Mouse (Mus musculus): ENCODE results near the gene Mcrip2. TPM values are rescaled to one million over a fixed set of nuclear protein-coding genes. Genes with fewer than 3 reads are reported as not detected.

Mcrip2 gene
- polyA plus RNA-seq, 1 experiment = 36.7 TPM

- Histone ChIP-seq H3K27me3 (ENCODE audit: control insufficient read depth, insufficient read depth, insufficient read length) (no peaks in the 10 kb centered on the region), H3K79me2 (ENCODE audit: control insufficient read depth, insufficient read depth) (peaks cover 12% of the 10 kb centered on the region), H3K4me3 (no peak within 1 kb of the TSS), H3ac (ENCODE audit: control insufficient read depth, insufficient read length) (no peak within 1 kb of the TSS), H3K36me3 (ENCODE audit: control insufficient read depth, insufficient read depth) (peaks cover 13% of the 10 kb centered on the region), H3K4me2 (ENCODE audit: low read depth) (no peak within 1 kb of the TSS)
- TF ChIP-seq POLR2A (IDR thresholded peaks at IDR 0.05; ENCODE audit: insufficient read length, low read depth) (no peak), POLR2AphosphoS2 (IDR thresholded peaks at IDR 0.05; ENCODE audit: insufficient read length, low read depth) (no peak), SRF (IDR thresholded peaks at IDR 0.05; ENCODE audit: control insufficient read depth, insufficient read length, low read depth) (peak; percentile 21), TCF12 (IDR thresholded peaks at IDR 0.05; ENCODE audit: insufficient read depth, poor library complexity, severe bottlenecking) (no peak), CEBPB (IDR thresholded peaks at IDR 0.05; ENCODE audit: insufficient read depth, poor library complexity, severe bottlenecking) (no peak), USF1 (IDR thresholded peaks at IDR 0.05; ENCODE audit: low read depth) (no peak), TCF3 (IDR thresholded peaks at IDR 0.05; ENCODE audit: insufficient read length, low read depth) (no peak)
These were observed 27.3 kb downstream of the Mcrip2 start, which contains the start of gene Gm20683 for GRCm38 (mm10) chr17:25841117-25841880. TSS of gene Gm20683 (minus strand) at chr17:25841763.

- Histone ChIP-seq H3K79me2 (ENCODE audit: control insufficient read depth, insufficient read depth) (peaks cover 12% of the 10 kb centered on the region), H3K4me2 (ENCODE audit: low read depth) (no peak overlapping the region), H3K27me3 (ENCODE audit: control insufficient read depth, insufficient read depth, insufficient read length) (no peaks in the 10 kb centered on the region), H3K36me3 (ENCODE audit: control insufficient read depth, insufficient read depth) (peaks cover 13% of the 10 kb centered on the region), H3K4me3 (no peak overlapping the region), H3ac (ENCODE audit: control insufficient read depth, insufficient read length) (no peak overlapping the region)
- TF ChIP-seq POLR2A (IDR thresholded peaks at IDR 0.05; ENCODE audit: insufficient read length, low read depth) = no peak
- TF ChIP-seq MYOG (IDR thresholded peaks at IDR 0.05; ENCODE audit: control insufficient read depth in 1 of 3, insufficient read depth in 1 of 3, insufficient read length in 2 of 3, low read depth in 2 of 3) = no peak
- TF ChIP-seq SRF (IDR thresholded peaks at IDR 0.05; ENCODE audit: control insufficient read depth, insufficient read length, low read depth) = no peak
- TF ChIP-seq MYOD1 (IDR thresholded peaks at IDR 0.05; ENCODE audit: control insufficient read depth in 1 of 3, insufficient read length in 2 of 3, low read depth in 2 of 3) = no peak
- TF ChIP-seq CEBPB (IDR thresholded peaks at IDR 0.05; ENCODE audit: insufficient read depth, poor library complexity, severe bottlenecking) = no peak
- no peak for TF ChIP-seq USF1 (IDR thresholded peaks at IDR 0.05; ENCODE audit: low read depth)
- TF ChIP-seq TCF12 (IDR thresholded peaks at IDR 0.05; ENCODE audit: insufficient read depth, poor library complexity, severe bottlenecking) = no peak
- TF ChIP-seq POLR2AphosphoS2 (IDR thresholded peaks at IDR 0.05; ENCODE audit: insufficient read length, low read depth) = no peak
- TF ChIP-seq REST (IDR thresholded peaks at IDR 0.05; ENCODE audit: insufficient read depth, insufficient read length) = no peak
- TF ChIP-seq E2F4 (IDR thresholded peaks at IDR 0.05; ENCODE audit: insufficient read depth) = no peak
- no peak for TF ChIP-seq TCF3 (IDR thresholded peaks at IDR 0.05; ENCODE audit: insufficient read length, low read depth)
- TF ChIP-seq MAX (IDR thresholded peaks at IDR 0.05; ENCODE audit: low read depth) = no peak
These were observed 28.0 kb downstream of the Mcrip2 start for GRCm38 (mm10) chr17:25840519-25840918.

GRCm38 (mm10) chr17:25839455-25840235, 28.9 kb downstream of the Mcrip2 start:
- H3K36me3 ChIP-seq (ENCODE audit: control insufficient read depth, insufficient read depth) = peaks cover 13% of the 10 kb centered on the region
- TF ChIP-seq SRF (IDR thresholded peaks at IDR 0.05; ENCODE audit: control insufficient read depth, insufficient read length, low read depth) (no peak), E2F4 (IDR thresholded peaks at IDR 0.05; ENCODE audit: insufficient read depth) (no peak), TCF12 (IDR thresholded peaks at IDR 0.05; ENCODE audit: insufficient read depth, poor library complexity, severe bottlenecking) (no peak), CEBPB (IDR thresholded peaks at IDR 0.05; ENCODE audit: insufficient read depth, poor library complexity, severe bottlenecking) (no peak), MYOD1 (IDR thresholded peaks at IDR 0.05; ENCODE audit: control insufficient read depth in 1 of 3, insufficient read length in 2 of 3, low read depth in 2 of 3) (no peak), MAX (IDR thresholded peaks at IDR 0.05; ENCODE audit: low read depth) (no peak)
- no peak overlapping the region for H3ac ChIP-seq (ENCODE audit: control insufficient read depth, insufficient read length)
- no peak overlapping the region for H3K4me2 ChIP-seq (ENCODE audit: low read depth)
- peaks cover 14% of the 10 kb centered on the region for H3K79me2 ChIP-seq (ENCODE audit: control insufficient read depth, insufficient read depth)
- H3K27me3 ChIP-seq (ENCODE audit: control insufficient read depth, insufficient read depth, insufficient read length) = no peaks in the 10 kb centered on the region
- H3K4me3 ChIP-seq = no peak overlapping the region

- no peak overlapping the region for H3ac ChIP-seq (ENCODE audit: control insufficient read depth, insufficient read length)
- H3K4me3 ChIP-seq = no peak overlapping the region
- TF ChIP-seq MYOD1 (IDR thresholded peaks at IDR 0.05; ENCODE audit: control insufficient read depth in 1 of 3, insufficient read length in 2 of 3, low read depth in 2 of 3) (no peak), TCF12 (IDR thresholded peaks at IDR 0.05; ENCODE audit: insufficient read depth, poor library complexity, severe bottlenecking) (no peak), CEBPB (IDR thresholded peaks at IDR 0.05; ENCODE audit: insufficient read depth, poor library complexity, severe bottlenecking) (no peak), USF1 (IDR thresholded peaks at IDR 0.05; ENCODE audit: low read depth) (no peak)
- peaks cover 20% of the 10 kb centered on the region for H3K79me2 ChIP-seq (ENCODE audit: control insufficient read depth, insufficient read depth)
- no peak overlapping the region for H3K4me2 ChIP-seq (ENCODE audit: low read depth)
- H3K36me3 ChIP-seq (ENCODE audit: control insufficient read depth, insufficient read depth) = peaks cover 13% of the 10 kb centered on the region
- H3K27me3 ChIP-seq (ENCODE audit: control insufficient read depth, insufficient read depth, insufficient read length) = no peaks in the 10 kb centered on the region
These were observed 29.7 kb downstream of the Mcrip2 start for GRCm38 (mm10) chr17:25838904-25839303.

- Histone ChIP-seq H3K4me2 (ENCODE audit: low read depth) (no peak overlapping the region), H3ac (ENCODE audit: control insufficient read depth, insufficient read length) (no peak overlapping the region), H3K36me3 (ENCODE audit: control insufficient read depth, insufficient read depth) (peaks cover 13% of the 10 kb centered on the region), H3K27me3 (ENCODE audit: control insufficient read depth, insufficient read depth, insufficient read length) (no peaks in the 10 kb centered on the region), H3K4me3 (no peak overlapping the region), H3K79me2 (ENCODE audit: control insufficient read depth, insufficient read depth) (peaks cover 14% of the 10 kb centered on the region)
- no peak for TF ChIP-seq SRF (IDR thresholded peaks at IDR 0.05; ENCODE audit: control insufficient read depth, insufficient read length, low read depth)
- TF ChIP-seq POLR2AphosphoS2 (IDR thresholded peaks at IDR 0.05; ENCODE audit: insufficient read length, low read depth) = peak; percentile 34
These were observed 31.0 kb downstream of the Mcrip2 start for GRCm38 (mm10) chr17:25837533-25837932.

All from myocyte (in vitro differentiated cells).